26 mouse cellular contexts compared by ENCODE assay signal in the genomic region with DNA sequence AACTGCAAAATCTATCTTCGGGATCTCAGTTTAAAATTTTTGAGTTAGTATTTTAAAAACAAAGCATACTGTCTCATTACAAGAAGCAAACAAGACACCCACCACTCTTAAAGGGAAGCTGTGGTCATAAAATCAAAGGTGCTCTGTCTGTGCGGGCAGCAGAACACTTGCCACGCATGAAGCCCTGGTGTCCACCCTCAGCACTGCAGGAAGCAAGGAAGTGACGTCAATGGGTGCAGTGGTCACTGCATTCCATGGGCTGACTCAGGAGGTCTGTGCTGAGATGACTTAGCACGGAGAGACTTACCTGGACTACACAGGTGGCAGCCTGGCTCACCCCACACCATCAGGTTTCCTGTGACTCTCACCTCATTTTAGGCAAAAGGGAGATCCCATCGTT. TPM values are rescaled to one million over a fixed set of nuclear protein-coding genes. Genes with fewer than 3 reads are reported as not detected.
DNase-seq lines count a peak whose midpoint lies in the region; ATAC-seq and TF ChIP-seq lines count a peak whose summit lies in the region.
"Had no signal": no experiment of that assay in that cellular context is flagged by ENCODE, and none has a peak within 500 bp of the region (broad histone marks: within the 10 kb centered on the region; RNA-seq: fewer than 3 reads in every experiment).

No protein-coding gene starts in this region.

- no peak overlapping the region for H3K4me3 ChIP-seq in olfactory bulb, adult 2 months (ENCODE audit: insufficient read depth, low read depth, low read length)
- H3K4me3 ChIP-seq: embryonic facial prominence, embryonic 10.5 days; embryonic facial prominence, embryonic 12.5 days; forebrain, embryonic 13.5 days; forebrain, embryonic 15.5 days had no signal

- WGBS in olfactory bulb, adult 2 months, result 89% methylated on average over 6 of the region's 6 CpGs

- no peak overlapping the region for H3K27ac ChIP-seq in olfactory bulb, adult 2 months (ENCODE audit: insufficient read depth, low read depth, low read length)
- H3K27ac ChIP-seq: embryonic facial prominence, embryonic 10.5 days; embryonic facial prominence, embryonic 12.5 days; forebrain, embryonic 13.5 days; forebrain, embryonic 15.5 days had no signal

- 0 out of 2 replicates have a peak, but pooled peaks have one; percentile 4 for TF ChIP-seq CTCF in olfactory bulb, adult 2 months (IDR thresholded peaks at IDR 0.05; ENCODE audit: insufficient read depth, low read depth, low read length)

- ATAC-seq in common myeloid progenitor, adult 5-6 weeks (replicated peaks; ENCODE audit: low read depth, poor library complexity, severe bottlenecking), result 0 out of 2 replicates have a peak, but pooled peaks have one; percentile 11
- 0 out of 2 replicates have a peak, but pooled peaks have one; percentile 31 for ATAC-seq in monocyte, adult 5-6 weeks (replicated peaks; ENCODE audit: insufficient number of reproducible peaks, low FRiP score, low TSS enrichment, poor library complexity, severe bottlenecking)
- ATAC-seq: CD4-positive, CD25-positive, alpha-beta regulatory T cell, adult 4 months; forebrain, embryonic 13.5 days; forebrain, embryonic 15.5 days; forebrain, postnatal 0 days had no signal

- TF ChIP-seq POLR2A in olfactory bulb, adult 2 months (IDR thresholded peaks at IDR 0.05; ENCODE audit: insufficient read depth, low read depth, low read length), result no peak

- DNase-seq in heart, adult 11 months, result peak; percentile 55
- DNase-seq in heart, adult 9 months (ENCODE audit: low spot score in 2 of 2), result no peak
- no peak for DNase-seq in Muller cell, postnatal 12 days (ENCODE audit: inconsistent ontology term)
- DNase-seq in kidney, postnatal 25 days, result no peak
- no peak for DNase-seq in right cerebral cortex, postnatal 4 days
- DNase-seq: adrenal gland, postnatal 10 days; B cell, adult 2 months; cerebellum, adult 11 months; cerebellum, adult 18-20 months; cerebellum, adult 8-10 months; cerebellum, adult 9-11 months; cerebellum, postnatal 14 days; cerebellum, postnatal 36 days; forebrain, postnatal 0 days had no signal

- no peaks in the 10 kb centered on the region for H3K4me1 ChIP-seq in olfactory bulb, adult 2 months (ENCODE audit: control insufficient read depth, insufficient read depth, low read length)
- H3K4me1 ChIP-seq: embryonic facial prominence, embryonic 12.5 days; forebrain, embryonic 15.5 days had no signal

RNA-seq across cellular contexts. Expression of a gene that starts 7.6 kb away (rescaled TPM):
- not detected in 2 replicates for total RNA-seq in common myeloid progenitor, adult 5-6 weeks (2017)
- total RNA-seq in monocyte, adult 5-6 weeks (2017), result not detected in 3 replicates
- polyA plus RNA-seq in olfactory bulb, adult 2 months (2012; ENCODE audit: insufficient read depth, insufficient read length, low replicate concordance, missing spikeins), result not detected in 2 replicates
- total RNA-seq: G1E had no signal
- polyA plus RNA-seq: adrenal gland, adult 2 months; CD4-positive, CD25-positive, alpha-beta regulatory T cell, adult 4 months; cortical plate, adult 2 months; forebrain, embryonic 11.5 days; G1E had no signal

RNA-seq across cellular contexts. Expression of a gene that starts 37.8 kb away (rescaled TPM):
- 14.9 and 26.1 TPM in 2 replicates for total RNA-seq in common myeloid progenitor, adult 5-6 weeks (2017)
- 80.2 to 120 TPM (median 84.8 TPM) in 3 replicates for total RNA-seq in monocyte, adult 5-6 weeks (2017)
- not detected in 2 replicates for polyA plus RNA-seq in olfactory bulb, adult 2 months (2012; ENCODE audit: insufficient read depth, insufficient read length, low replicate concordance, missing spikeins)

RNA-seq across cellular contexts. Expression of a gene that starts 57.2 kb away (rescaled TPM):
- 28.9 and 39.4 TPM in 2 replicates for total RNA-seq in common myeloid progenitor, adult 5-6 weeks (2017)
- total RNA-seq in monocyte, adult 5-6 weeks (2017), result 17.1 to 25.7 TPM (median 21.6 TPM) in 3 replicates
- not detected in 2 replicates for polyA plus RNA-seq in olfactory bulb, adult 2 months (2012; ENCODE audit: insufficient read depth, insufficient read length, low replicate concordance, missing spikeins)
